Comparison of ENCODE assay signal across 23 mouse cellular contexts in the genomic region with DNA sequence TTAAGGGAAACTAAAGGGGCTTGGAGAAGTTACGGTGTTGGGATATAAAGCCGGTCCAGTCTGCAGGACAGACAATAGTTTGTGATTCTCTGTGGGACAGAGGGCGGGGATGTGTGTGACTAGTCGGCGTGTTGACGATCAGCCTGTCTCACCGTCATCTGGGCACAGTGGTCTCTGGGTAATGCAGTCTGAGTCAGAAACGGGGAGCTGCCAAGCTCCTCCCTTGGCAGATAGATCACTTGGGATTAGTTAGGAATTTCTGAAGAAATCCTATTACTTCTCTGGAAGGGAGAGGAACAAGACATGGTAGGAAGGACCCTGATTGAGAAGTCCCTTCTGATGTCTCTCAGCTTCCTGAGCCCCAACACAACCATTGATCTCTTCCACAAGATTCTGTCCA.
"Had no signal": no experiment of that assay in that cellular context is flagged by ENCODE, and none has a peak within 500 bp of the region (broad histone marks: within the 10 kb centered on the region; RNA-seq: fewer than 3 reads in every experiment).

No protein-coding gene starts in this region.

- H3K27ac ChIP-seq: kidney, embryonic 15.5 days; left cerebral cortex, adult 2 months; limb, embryonic 12.5 days; limb, embryonic 15.5 days; liver, embryonic 14.5 days; midbrain, embryonic 10.5 days; midbrain, embryonic 15.5 days; neural tube, embryonic 13.5 days had no signal

- DNase-seq: kidney, adult 8-10 months; kidney, postnatal 10 days; kidney, postnatal 36 days; layer of hippocampus, postnatal 36 days; left cerebral cortex, postnatal 4 days; liver, postnatal 0 days; lung, embryonic 14.5 days; lung, postnatal 10 days; lung, postnatal 36 days; retina, postnatal 1 day; right cerebral cortex, postnatal 25 days; thymus, adult 18-20 months; thymus, postnatal 36 days had no signal

- H3K27me3 ChIP-seq: limb, embryonic 12.5 days had no signal

- ATAC-seq: liver, postnatal 0 days; midbrain, embryonic 15.5 days had no signal

- H3K36me3 ChIP-seq: kidney, embryonic 15.5 days; limb, embryonic 12.5 days; limb, embryonic 15.5 days; midbrain, embryonic 10.5 days; midbrain, embryonic 15.5 days; neural tube, embryonic 13.5 days had no signal

- H3K4me3 ChIP-seq: kidney, embryonic 15.5 days; left cerebral cortex, adult 2 months; limb, embryonic 12.5 days; limb, embryonic 15.5 days; megakaryocyte, embryonic 14.5 days; midbrain, embryonic 10.5 days; midbrain, embryonic 15.5 days; neural tube, embryonic 13.5 days had no signal

- H3K9me3 ChIP-seq: limb, embryonic 15.5 days; midbrain, embryonic 15.5 days; neural tube, embryonic 13.5 days had no signal

- H3K4me2 ChIP-seq: kidney, embryonic 15.5 days; limb, embryonic 12.5 days; limb, embryonic 15.5 days; liver, embryonic 11.5 days; lung, embryonic 14.5 days; midbrain, embryonic 15.5 days; neural tube, embryonic 13.5 days had no signal

- H3K9ac ChIP-seq: kidney, embryonic 15.5 days; limb, embryonic 12.5 days; limb, embryonic 15.5 days; liver, embryonic 14.5 days; liver, postnatal 0 days; lung, embryonic 14.5 days; midbrain, embryonic 15.5 days; neural tube, embryonic 13.5 days had no signal
